Mouse (Mus musculus): ENCODE measurements around the gene Babam2.

DNA sequence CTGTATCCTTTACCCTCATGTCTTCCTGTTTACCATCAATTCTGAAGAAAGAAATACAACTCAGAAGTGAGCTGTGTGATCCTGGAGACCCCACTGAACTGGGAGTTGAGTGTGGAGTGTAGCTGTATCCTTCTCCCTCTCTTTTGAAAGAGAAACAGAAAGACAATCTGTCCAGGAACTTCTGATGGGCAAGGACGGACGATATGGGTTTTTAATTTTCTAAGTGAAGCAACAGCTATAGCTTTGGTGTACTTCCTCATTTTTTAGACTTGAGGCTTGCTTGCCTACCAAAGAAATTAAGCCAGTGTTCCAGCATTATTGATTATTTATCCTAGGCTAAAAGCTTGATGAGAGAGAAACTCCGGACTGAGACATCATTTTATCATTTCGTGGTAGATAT, 116.6 kb downstream of the Babam2 start:
- TF ChIP-seq CTCF (IDR thresholded peaks at IDR 0.05; ENCODE audit: extremely low read depth, insufficient read length, insufficient replicate concordance, low read depth, low read length), result no peak
- no peak for TF ChIP-seq POLR2A (IDR thresholded peaks at IDR 0.05; ENCODE audit: low read depth, low read length)

All from small intestine, adult 2 months (tissue).